ENCODE assay signal across 7 mouse cellular contexts in genomic region chr10:76032402-76033118, GRCm38 (mm10). TPM values are rescaled to one million over a fixed set of nuclear protein-coding genes. Genes with fewer than 3 reads are reported as not detected.
DNase-seq lines count a peak whose midpoint lies in the region; ATAC-seq lines count a peak whose summit lies in the region.

TSS of gene Zfp280b (plus strand) at chr10:76032650.

- no peaks in the 10 kb centered on the region for H3K27me3 ChIP-seq in intestine, embryonic 15.5 days (replicated peaks)
- no peaks in the 10 kb centered on the region for H3K27me3 ChIP-seq in midbrain, embryonic 10.5 days (ENCODE audit: low read depth, poor library complexity, severe bottlenecking)

- WGBS in intestine, embryonic 15.5 days, result under 1% methylated on average over 53 of the region's 58 CpGs
- WGBS in midbrain, embryonic 10.5 days, result under 1% methylated on average over 58 of the region's 58 CpGs

- H3K9me3 ChIP-seq in intestine, embryonic 15.5 days, result no peaks in the 10 kb centered on the region
- H3K9me3 ChIP-seq in midbrain, embryonic 10.5 days (replicated peaks), result no peaks in the 10 kb centered on the region; the same call in 1 of the 2 replicates

- peak within 1 kb of the TSS; percentile 95 for H3K9ac ChIP-seq in intestine, embryonic 15.5 days

- H3K4me1 ChIP-seq in intestine, embryonic 15.5 days (replicated peaks), result 0 out of 2 replicates have a peak, but pooled peaks cover 3% of the 10 kb centered on the region
- peaks cover 22% of the 10 kb centered on the region for H3K4me1 ChIP-seq in midbrain, embryonic 10.5 days

- H3K4me3 ChIP-seq in intestine, embryonic 15.5 days (replicated peaks), result peak within 1 kb of the TSS; percentile 81
- H3K4me3 ChIP-seq in midbrain, embryonic 10.5 days, result peak within 1 kb of the TSS; percentile 93

- peak; percentile 99 for ATAC-seq in intestine, embryonic 15.5 days

- H3K27ac ChIP-seq in intestine, embryonic 15.5 days, result peak within 1 kb of the TSS; percentile 77
- H3K27ac ChIP-seq in midbrain, embryonic 10.5 days (replicated peaks), result peak within 1 kb of the TSS; percentile 98

- intact Hi-C loops in gastrocnemius, postnatal 36 days (cut with DNase I), result no loop called here
- intact Hi-C loops in left cerebral cortex, postnatal 25 days (cut with DNase I), result no loop called here

- peaks cover 5% of the 10 kb centered on the region; the same call in 1 of the 2 replicates for H3K36me3 ChIP-seq in intestine, embryonic 15.5 days
- H3K36me3 ChIP-seq in midbrain, embryonic 10.5 days, result peaks cover 39% of the 10 kb centered on the region

- H3K4me2 ChIP-seq in intestine, embryonic 15.5 days (replicated peaks), result peak within 1 kb of the TSS; percentile 73

- DNase-seq in adrenal gland, adult 18-20 months (ENCODE audit: low spot score in 2 of 2), result peak; percentile 91 to 93
- DNase-seq in embryo, embryonic 11 days, result peak; percentile 98
- peak; percentile 88 to 91 for DNase-seq in gastrocnemius, postnatal 36 days
- peak; percentile 95 to 96 for DNase-seq in left cerebral cortex, postnatal 25 days (ENCODE audit: low spot score in 2 of 2)
- DNase-seq in midbrain, embryonic 10.5 days (ENCODE audit: low spot score), result peak; percentile 97
- peak; percentile 96 for DNase-seq in right cerebral cortex, postnatal 4 days

RNA-seq across cellular contexts. Expression of gene Zfp280b, which starts in this region (rescaled TPM):
- 1 to 10 TPM; 5.8 to 6.9 TPM for total RNA-seq in adrenal gland, adult 18-20 months (2021)
- 1 to 10 TPM; 6.5 to 7.4 TPM for total RNA-seq in gastrocnemius, postnatal 36 days (2021)
- polyA plus RNA-seq in intestine, embryonic 15.5 days (2015; fragmentation: Nextera tagmentation; extraction: Ambion mirVana), result 18.6 and 18.9 TPM in 2 replicates
- total RNA-seq in left cerebral cortex, postnatal 25 days (2021), result 10 to 100 TPM; 13.3 to 16.9 TPM
- 36.8 and 39.0 TPM in 2 replicates for polyA plus RNA-seq in midbrain, embryonic 10.5 days (2016; fragmentation: Nextera tagmentation; extraction: Ambion mirVana)

Comparison
In these comparisons a context has a peak if more than half of its experiments do, and no peak if none do; other contexts are left out.
1. Peak in every context shown above with its lines: DNase-seq, ATAC-seq, H3K4me3 ChIP-seq and H3K27ac ChIP-seq.